Mouse (Mus musculus): ENCODE measurements around the gene Tarbp1.
"Not testable (repeated sequence)": the region's sequence is repeated elsewhere in the genome, so short reads cannot be mapped to it uniquely, and the experiment has no call there.

Tarbp1 gene

DNA sequence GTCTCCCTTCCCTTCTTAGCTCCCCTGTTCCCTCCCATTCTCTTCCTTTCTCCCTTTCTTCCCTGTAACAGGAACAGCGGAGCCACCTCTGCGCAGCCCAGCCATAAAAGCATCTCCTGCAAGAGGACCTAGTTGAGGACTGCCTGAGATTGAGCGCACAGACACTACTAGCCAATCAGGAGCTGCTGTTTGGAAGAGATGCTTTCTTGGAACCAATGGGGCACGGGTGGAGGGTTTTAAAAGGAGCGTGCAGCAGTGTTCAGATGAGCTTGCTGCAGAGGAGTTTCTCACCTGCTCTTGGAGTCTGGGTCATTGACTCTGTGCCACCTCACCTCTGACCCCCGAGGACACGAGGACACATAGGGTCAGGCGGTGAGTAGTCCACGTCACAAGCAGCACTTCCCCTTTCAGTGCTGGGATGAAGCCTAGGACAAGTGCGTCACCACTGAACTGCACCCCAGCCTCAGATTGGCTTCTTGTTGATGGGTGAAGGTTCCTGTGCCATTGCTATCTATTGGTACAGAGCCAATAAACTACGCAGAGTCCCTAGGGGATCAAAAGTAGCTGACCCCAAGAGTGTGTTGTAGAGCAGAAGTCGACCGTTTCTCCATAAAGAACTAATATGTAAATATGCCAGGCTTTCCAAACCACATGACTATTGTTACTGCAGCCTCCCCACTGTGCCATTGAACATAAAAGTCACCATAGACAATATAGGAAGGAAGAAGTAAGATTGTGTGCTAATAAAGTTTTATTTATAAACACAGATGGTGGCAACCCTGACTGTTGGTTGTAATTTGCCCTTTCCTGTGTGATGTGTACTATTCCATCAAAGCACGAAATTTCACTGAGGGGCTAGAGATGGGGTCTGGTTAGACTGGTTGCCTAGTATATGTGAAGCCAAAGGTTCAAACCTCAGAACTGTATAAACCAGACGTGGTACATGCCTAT is 19.6 kb upstream of the Tarbp1 start:
- no peak for DNase-seq (ENCODE audit: low spot score in 2 of 2)

DNA sequence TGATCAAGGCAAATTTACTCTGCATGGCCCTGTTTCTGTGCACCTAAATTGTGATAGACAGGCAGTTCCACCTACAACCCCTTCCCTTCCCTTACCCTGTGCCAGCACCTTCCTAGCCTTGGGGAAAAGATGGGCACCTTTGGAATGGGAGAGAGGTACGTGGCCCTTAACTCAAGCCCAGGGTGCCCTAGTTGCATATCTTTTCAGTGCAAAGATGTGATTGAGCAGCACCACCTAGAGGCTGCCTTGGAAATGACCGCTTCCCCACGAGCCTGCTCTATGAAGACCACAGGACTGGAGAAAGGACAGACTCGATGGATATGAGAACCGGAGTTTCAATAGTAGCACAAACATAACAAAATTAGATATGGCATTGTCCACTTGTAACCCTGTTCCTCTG is 8.1 kb upstream of the Tarbp1 start:
- peak; percentile 25 to 69 for DNase-seq (ENCODE audit: low spot score in 2 of 2)

DNA sequence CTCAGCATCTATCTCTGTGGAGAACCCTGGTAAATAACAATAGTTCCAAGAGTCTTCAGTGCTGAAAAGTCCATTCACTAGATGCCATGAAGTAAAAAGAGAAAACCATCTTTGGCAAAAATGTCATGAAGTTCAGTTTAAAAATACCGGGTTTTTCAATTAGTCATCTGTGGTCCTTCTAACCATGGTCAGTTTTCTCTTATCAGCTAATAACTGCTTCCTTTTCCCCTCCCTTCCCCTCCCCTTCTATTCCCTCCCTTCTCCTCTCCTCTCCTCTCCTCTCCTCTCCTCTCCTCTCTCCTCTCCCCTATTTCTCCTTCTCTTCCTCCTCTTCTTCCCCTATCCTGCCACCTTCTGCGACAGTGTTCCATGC is 7.5 kb upstream of the Tarbp1 start:
- DNase-seq (ENCODE audit: low spot score in 2 of 2), result no peak

DNA sequence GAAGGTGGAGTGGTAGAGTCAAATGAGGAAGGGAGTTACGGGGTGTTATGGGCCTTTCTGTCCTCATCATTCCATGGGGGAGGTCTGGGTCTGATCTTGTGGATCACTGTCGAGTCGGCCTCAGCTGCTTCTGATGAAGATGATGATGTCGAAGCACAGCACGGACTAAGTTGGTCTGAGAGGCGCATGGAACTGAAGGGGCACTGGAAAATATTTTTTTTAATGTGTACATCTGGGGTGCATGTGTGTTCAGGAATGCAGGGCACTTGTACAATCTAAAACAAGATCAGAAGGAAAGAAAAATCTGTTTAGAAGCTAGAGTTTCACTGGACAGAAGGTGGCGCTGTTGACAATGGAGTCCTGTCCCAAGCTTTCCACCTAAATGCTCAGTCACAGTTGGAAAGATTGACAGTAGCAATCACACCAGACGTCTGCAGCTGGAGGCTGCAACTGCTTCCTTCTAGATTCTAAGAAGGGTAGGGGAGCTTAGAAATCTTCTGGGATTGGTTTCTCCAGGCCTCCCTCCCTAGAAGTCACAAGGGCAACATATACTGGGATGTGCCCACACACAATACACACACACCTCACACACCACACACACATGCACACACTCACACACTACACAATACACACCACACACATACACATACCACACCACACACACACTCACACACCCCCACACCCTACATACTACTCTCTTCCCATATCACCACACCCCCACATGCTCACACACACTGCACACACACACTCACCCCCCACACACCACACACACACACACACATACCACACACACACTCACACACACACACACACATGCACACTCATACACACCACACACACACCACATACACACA is 6.9 kb upstream of the Tarbp1 start:
- no peak for DNase-seq (ENCODE audit: low spot score in 2 of 2)

DNA sequence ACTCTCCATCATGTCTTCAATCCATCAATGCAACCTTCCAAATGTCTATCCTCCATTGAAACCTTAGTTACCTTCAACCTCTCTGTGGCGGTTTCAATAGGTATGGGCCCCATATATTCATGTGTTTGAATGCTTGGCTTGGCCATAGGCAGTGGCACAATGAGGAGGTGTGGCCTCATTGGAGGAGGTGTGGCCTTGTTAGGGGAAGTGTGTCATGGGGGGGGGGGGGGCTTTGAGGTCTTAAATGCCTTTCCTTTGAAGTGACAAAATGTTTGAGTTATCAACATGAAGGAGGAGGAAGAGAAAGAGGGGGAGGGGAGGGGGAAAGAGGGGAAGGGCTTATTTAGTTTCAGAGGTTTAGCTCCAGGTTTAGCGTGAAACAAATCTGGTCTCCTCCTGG is 5.5 kb upstream of the Tarbp1 start:
- DNase-seq (ENCODE audit: low spot score in 2 of 2), result no peak

DNA sequence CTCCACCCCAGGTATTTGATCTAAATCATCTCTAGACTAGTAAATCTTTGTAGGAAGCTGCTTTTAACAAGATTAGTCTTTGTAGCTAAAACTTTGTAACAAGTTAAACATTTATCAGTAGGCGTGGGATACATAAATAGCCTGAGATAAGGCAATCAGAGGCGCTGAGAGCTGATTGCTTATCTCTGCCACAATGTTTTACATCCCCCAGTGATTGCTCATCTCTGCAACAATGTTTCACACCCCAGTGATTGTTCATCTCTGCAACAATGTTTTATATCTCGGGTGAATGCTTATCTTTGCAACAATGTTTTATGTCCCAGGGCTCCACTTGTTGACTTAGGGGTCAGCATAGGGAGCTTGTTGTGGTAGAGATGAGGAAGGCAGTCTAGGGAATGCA is 3.8 kb upstream of the Tarbp1 start:
- no peak for DNase-seq (ENCODE audit: low spot score in 2 of 2)

DNA sequence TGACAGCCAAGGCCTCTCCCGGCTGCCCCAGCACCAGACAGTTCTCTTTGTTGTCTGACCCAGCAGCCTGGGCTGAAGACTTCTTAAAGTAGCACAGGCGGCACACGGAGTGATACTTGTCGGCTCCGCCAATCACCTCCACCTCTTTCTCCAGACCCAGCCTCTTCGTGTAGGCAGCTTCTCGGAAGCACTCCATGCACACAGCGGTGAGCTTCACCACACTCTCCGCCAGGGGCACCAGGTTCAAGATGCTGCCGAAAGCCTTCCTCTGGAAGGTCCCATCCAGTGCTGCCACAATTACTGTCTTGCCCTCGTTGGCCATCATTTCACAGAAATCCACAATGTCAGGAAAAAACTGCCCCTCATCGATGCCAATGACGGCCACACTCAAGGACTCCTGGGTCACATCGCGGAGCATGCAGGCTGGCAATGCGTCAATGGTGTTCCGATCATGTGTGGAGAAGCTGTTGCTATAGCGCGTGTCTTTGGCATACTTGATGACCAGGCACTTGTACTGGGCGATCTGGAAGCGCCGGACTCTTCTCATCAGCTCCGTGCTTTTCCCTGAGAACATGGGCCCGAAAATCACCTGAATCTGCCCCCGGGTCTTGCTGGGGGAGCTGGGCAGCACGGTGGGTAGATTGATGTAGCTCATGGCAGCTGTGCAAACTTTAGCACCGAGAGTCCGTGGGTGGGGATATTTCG is 1.4 kb upstream of the Tarbp1 start:
- not testable (repeated sequence) for DNase-seq (ENCODE audit: low spot score in 2 of 2)

DNA sequence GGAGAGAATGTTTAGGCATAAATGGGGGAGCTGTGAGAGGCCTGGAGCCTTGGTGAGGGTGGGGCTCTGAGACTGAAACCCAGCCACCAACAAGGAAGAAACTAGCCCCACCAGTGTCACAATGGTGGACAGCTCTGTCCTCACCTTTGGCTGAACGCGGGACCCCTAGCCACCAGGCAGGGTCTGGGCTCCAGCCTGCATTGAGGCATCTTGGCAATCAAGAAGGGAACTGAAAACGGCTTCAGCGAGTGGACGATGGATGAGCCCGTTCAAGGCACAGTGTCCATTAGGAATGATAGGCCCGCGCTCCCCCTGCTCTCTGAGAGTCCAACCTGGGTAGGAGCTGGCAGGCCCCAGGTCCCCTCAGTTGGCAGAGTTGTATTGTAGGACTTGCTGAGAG is 873 bp upstream of the Tarbp1 start:
- DNase-seq (ENCODE audit: low spot score in 2 of 2), result not testable (repeated sequence)

DNA sequence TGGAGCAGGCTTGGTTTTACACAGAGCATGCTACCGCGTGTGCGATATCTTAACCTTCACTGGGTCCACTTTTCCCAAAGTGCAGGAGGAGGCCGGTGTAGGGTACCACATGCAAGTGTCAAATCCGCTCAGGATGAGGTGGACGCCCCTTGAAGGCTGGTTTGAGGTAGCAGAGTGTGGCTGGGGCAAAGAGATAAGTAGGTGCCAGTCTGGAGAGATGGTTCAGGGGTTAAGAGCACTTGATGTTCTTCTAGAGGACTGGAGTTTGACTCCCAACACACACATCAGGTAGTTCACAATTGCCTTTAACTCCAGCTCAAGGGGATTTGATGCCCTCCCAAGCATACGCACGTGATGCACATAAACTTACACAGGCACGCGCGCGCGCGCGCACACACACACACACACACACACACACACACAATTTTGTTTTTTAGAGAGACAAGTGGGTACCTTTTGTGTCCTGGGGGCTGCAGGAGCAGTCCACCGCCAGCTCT is 1.0 kb downstream of the Tarbp1 start:
- no peak for DNase-seq (ENCODE audit: low spot score in 2 of 2)

DNA sequence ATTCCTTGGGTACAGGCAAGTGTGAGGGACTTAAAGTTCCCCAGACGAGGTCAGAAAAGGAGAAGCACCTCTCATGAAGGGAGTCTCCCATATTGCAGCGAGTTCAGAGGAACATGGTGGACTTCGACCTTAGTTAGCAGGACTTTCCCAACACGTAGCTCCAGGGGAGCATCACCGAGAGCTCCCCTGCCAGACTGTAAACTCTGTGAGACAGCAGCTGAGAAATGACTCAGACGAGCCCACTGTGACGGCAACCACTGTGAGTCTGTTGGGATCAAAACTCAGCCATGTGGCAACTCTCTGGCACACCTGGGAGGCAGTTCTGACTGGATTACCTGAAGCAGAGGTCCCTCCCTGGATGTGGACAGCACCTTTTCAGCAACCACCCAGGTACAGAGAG is 10.8 kb downstream of the Tarbp1 start:
- DNase-seq (ENCODE audit: low spot score in 2 of 2), result no peak

DNA sequence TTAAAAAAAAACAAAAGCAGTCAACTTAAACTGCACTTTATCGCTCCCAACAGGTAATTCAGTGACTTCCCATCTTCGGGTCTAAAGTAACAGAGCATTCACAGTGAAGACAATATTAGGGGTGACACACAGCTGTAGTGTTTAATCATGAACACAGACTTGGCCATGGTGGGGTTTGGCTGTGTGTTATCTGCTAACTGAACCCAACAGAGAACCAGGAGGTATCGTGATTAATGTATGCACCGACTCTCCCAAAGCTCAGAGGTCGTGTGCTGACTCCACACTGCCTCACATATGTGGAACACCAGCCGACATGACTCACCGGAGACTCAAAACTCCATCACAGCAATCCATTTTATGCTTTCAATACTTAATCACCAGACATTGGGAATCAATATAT is 13.1 kb downstream of the Tarbp1 start:
- no peak for DNase-seq (ENCODE audit: low spot score in 2 of 2)

DNA sequence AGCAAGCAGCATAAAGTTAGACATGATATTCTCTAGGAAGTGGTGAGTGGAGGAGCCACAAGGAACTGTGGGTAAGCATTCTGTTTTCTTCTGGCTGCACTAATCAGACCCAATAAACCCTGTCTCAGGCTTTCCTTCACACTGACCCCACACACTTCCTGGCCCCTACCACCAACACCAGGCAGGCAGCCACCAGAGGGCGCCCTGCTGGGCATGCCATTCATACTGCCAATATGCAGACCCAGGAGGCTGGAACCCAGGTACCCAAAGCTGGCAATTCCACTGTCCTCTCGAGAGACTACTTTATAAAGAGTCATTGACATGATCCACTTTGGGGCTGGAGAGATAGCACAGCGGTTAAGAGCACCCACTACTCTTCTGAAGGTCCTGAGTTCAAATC is 14.6 kb downstream of the Tarbp1 start:
- DNase-seq (ENCODE audit: low spot score in 2 of 2), result peak in 1 of 2 experiments; percentile 14

DNA sequence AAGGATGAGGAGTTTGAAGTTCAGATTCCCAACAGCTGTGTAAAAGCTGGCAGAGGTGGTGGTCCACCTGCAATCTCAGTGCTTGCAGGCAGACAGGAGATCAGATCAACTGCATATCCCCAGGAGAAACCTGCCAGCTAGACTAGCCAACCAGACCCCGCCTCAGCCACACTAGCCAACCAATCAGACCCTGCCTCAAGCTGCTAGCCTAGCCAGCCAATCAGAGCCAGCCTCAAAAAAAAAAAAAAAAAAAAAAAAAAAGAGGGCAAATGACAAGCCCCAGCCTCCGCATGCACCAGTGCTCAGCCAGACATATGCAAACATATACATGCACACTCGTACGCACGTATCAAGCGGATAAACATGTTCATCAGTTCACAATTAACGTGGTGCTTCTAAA is 19.5 kb downstream of the Tarbp1 start:
- DNase-seq (ENCODE audit: low spot score in 2 of 2), result no peak

DNA sequence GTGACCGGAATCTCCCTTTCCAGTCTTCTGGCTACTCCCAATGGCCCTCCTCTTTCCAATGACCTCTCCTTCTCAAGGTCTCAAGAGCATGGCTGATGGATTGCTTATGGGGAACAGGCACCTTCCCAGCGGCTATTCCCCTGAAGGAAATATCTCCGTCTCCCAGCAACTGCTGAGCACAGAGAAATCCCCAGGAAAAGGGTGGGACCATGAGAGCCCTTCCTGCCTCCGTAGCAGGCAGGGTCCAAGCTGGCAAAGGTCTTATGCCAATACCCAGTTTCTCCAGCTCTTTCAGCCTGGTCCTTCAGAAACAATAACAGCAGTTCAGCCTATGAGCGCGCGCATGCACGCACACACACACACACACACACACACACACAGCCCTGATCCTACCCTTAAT is 23.7 kb downstream of the Tarbp1 start:
- no peak for DNase-seq (ENCODE audit: low spot score in 2 of 2)

DNA sequence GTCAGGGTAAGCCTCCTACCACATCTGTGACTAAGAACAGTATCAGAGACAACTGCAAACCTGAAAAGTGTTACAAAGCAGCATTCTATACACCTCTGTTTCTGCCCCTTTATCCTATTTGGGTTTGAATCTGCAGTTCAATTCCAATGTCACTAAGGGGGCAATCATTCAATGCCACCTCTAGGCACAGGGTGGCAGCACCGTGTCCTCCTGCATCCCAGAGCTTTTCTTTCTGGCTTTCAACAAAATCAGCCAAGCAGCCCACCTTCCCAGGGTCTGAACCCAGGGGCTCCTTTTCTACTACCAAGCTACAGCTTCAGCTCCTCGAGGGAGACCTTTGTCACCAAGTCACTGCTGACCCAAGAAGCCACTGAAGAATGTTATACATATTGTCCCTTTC is 35.9 kb downstream of the Tarbp1 start:
- no peak for DNase-seq (ENCODE audit: low spot score in 2 of 2)

DNA sequence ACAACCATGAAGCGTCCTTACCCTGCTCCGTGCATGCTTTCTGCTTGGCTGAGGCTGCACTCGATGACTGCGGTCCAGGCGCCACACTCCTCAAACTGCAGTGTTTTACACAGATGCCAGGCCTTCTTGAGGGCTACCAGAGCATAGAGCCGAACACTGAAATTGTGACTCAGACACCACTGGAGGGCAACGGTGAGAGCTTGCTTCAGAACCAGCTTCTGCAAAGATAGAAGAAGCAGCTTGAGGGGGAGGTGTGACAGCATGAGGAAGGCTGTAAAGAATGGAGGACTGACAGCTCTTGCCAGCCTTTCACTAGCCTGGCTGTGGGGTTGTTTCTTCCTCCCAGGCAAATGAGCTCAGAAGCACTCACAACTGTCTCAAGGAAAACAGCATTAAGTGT is 41.0 kb downstream of the Tarbp1 start:
- DNase-seq (ENCODE audit: low spot score in 2 of 2), result no peak

DNA sequence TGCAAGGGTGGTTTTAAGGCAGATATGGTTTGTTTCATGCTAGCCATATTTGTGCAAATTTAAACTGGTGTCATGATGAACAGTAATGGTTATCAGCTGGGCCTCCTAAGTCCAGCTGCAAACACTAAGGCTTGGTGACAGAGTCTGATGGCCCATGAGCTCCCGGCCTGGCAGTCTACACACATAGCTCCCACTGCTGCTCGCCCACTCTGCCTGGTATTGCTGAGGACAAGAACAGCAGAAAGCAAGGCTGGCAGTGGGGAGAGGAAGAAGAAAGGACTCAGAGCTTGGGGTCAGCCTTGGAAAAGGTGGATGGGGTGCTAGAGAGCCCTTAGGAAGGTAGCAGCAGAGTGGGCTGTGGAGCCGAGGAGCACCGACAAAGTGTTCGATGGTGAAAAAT is 45.2 kb downstream of the Tarbp1 start:
- DNase-seq (ENCODE audit: low spot score in 2 of 2), result no peak

DNA sequence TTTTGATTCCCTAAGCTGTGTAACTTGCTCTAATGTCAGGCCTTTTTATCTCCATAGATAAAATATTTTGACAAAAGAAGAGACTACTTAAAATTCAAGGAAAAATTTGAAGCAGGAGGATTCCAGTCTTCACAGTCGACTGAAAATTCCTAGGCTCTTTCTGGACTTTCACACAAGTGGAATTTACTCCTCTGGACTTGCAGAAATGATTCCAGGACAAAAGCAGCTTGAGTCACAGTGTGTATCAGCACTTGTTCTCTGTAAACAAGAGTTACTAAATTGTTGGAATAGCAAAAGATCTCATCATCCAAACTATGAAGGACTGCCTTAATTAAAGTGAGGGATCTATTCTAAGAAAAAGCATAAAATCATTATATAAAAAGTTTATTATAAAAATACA is 49.9 kb downstream of the Tarbp1 start:
- DNase-seq (ENCODE audit: low spot score in 2 of 2), result no peak

DNA sequence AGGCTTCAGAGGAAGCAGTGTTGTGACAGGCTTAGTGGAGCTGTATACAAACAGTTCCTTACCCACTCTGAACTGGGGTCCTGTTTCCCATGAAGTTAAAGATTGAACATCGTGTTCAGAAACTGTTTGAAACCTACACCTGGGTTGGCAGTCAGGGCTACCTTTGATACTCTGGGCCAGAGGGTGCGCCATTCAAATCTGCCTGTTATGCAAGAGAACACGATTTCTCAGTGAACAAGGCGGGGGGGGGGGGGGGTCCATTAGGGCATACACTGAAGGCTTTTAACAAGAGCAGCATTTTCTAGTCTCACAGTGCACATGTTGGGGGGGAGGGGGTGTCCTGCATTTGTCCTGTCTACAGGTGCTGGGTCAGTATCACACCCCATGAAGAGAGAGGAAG is 50.7 kb downstream of the Tarbp1 start:
- no peak for DNase-seq (ENCODE audit: low spot score in 2 of 2)

DNA sequence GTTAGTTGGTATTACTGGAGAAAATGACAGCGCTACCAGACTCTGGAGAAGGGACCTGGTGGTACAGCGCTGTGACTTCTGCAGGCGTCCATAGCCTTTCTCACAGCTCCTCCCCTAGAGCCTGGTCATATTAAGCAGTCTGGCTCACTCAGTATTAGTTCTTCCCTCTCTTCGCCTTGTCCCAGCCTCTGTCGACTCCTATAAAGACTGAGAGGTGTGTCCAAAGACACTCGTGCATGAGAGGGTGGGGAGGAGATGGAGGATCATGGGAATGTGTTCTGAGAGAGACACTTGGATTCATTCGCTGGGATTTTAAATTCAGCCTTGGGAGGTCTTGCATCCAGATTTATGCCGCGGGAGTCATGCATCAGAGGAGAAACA is 52.0 kb downstream of the Tarbp1 start:
- no peak for DNase-seq (ENCODE audit: low spot score in 2 of 2)

DNA sequence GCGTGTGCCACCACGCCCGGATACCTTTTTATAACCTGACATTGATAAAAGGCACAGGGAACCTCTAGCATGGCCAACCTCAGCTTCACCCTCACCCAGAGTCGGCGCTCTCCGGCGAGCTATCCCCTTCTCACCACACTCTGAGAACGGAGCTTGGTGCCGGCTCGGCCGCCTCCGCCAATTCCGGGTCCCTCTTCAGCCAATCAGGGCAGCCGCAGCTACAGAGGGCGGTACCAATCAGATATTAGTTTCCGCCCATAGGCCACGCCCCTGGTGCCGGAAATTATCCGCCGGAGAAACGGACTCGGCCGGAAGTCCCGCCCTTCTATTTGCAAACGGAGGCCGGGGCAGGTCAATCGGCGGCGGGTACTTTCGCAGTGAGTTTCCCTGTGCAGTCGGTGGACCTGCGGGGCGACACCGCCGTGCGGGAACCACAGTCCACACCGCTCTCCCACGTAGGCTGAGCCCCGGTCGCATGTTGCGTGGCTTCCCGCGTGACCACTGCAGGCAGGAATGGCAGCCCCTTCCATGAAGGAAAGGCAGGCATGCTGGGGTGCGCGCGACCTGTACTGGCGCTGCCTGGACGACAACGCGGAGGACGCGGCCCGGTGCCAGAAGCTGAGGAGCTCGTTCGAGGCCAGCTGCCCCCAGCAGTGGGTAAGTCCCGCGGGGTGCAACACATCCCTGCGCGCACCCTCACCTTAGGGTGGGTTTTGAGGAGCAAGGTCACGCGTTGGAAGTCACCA is 52.5 kb downstream of the Tarbp1 start, which contains the start of gene Coa6:
Gene Coa6 (plus strand): TSS at position 342 of the 746 bp plus-strand sequence.
- DNase-seq (ENCODE audit: low spot score in 2 of 2), result peak; percentile 96 to 98
